Mouse (Mus musculus) c-Kit-positive CD71-positive TER-119-positive erythroid progenitor cells, embryonic 14.5 days (primary cell): ENCODE measurements at regions not wholly inside any gene's neighbourhood (a gene's known extent, or its start where the extent isn't known, plus 50 kb on each side); places are given as distances from the start of the nearest gene placed in this dataset.
A peak's percentile ranks its signal among the peaks of the same experiment; 100 is the strongest.

Experiments used
- DNase-seq: peaks from one replicate; pipeline ENCODE4 v3.0.0-alpha.2; 2013; ENCODE audit warnings: low spot score

- no peak for DNase-seq
These were observed 106.7 kb downstream of the Cpeb2 start for GRCm38 (mm10) chr5:43339671-43340070.

- no peak for DNase-seq
These were observed 108.5 kb downstream of the Cpeb2 start for GRCm38 (mm10) chr5:43341475-43341874.

- DNase-seq = no peak
These were observed 111.5 kb downstream of the Cpeb2 start for GRCm38 (mm10) chr5:43344441-43344840.

- DNase-seq = no peak
These were observed 118.0 kb downstream of the Cpeb2 start for GRCm38 (mm10) chr5:43350987-43351386.

GRCm38 (mm10) chr5:43353021-43353990, 120.3 kb downstream of the Cpeb2 start:
- DNase-seq = no peak

- DNase-seq = peak; percentile 12
These were observed 121.5 kb downstream of the Cpeb2 start for GRCm38 (mm10) chr5:43354351-43354942.

- peak; percentile 85 for DNase-seq
These were observed 122.1 kb downstream of the Cpeb2 start for GRCm38 (mm10) chr5:43355026-43355580.

- no peak for DNase-seq
These were observed 122.9 kb downstream of the Cpeb2 start for GRCm38 (mm10) chr5:43355832-43356231.

GRCm38 (mm10) chr5:43357100-43357680, 124.2 kb downstream of the Cpeb2 start:
- DNase-seq = no peak

- no peak for DNase-seq
These were observed 124.9 kb downstream of the Cpeb2 start for GRCm38 (mm10) chr5:43357901-43358300.

GRCm38 (mm10) chr5:43358928-43359765, 126.2 kb downstream of the Cpeb2 start:
- DNase-seq = no peak

GRCm38 (mm10) chr5:43360298-43360697, 127.3 kb downstream of the Cpeb2 start:
- peak; percentile 23 for DNase-seq

GRCm38 (mm10) chr5:43361026-43361425, 128.1 kb downstream of the Cpeb2 start:
- DNase-seq = no peak

GRCm38 (mm10) chr5:43372385-43372784, 139.4 kb downstream of the Cpeb2 start:
- DNase-seq = no peak

- no peak for DNase-seq
These were observed 130.5 kb upstream of the C1qtnf7 start for GRCm38 (mm10) chr5:43384689-43385375.

- DNase-seq = no peak
These were observed 124.3 kb upstream of the C1qtnf7 start for GRCm38 (mm10) chr5:43390997-43391396.

- DNase-seq = no peak
These were observed 123.8 kb upstream of the C1qtnf7 start for GRCm38 (mm10) chr5:43391412-43392029.

- no peak for DNase-seq
These were observed 122.3 kb upstream of the C1qtnf7 start for GRCm38 (mm10) chr5:43392908-43393545.

- DNase-seq = no peak
These were observed 98.1 kb upstream of the C1qtnf7 start for GRCm38 (mm10) chr5:43417259-43417658.
